Mouse (Mus musculus): ENCODE measurements around the gene Mettl7a1. TPM values are rescaled to one million over a fixed set of nuclear protein-coding genes. Genes with fewer than 3 reads are reported as not detected.
A peak's percentile ranks its signal among the peaks of the same experiment; 100 is the strongest.
"Not testable (repeated sequence)": the region's sequence is repeated elsewhere in the genome, so short reads cannot be mapped to it uniquely, and the experiment has no call there.

The Mettl7a1 gene
- polyA plus RNA-seq, 1 experiment from 2014 or later, result 14.6 TPM

DNA sequence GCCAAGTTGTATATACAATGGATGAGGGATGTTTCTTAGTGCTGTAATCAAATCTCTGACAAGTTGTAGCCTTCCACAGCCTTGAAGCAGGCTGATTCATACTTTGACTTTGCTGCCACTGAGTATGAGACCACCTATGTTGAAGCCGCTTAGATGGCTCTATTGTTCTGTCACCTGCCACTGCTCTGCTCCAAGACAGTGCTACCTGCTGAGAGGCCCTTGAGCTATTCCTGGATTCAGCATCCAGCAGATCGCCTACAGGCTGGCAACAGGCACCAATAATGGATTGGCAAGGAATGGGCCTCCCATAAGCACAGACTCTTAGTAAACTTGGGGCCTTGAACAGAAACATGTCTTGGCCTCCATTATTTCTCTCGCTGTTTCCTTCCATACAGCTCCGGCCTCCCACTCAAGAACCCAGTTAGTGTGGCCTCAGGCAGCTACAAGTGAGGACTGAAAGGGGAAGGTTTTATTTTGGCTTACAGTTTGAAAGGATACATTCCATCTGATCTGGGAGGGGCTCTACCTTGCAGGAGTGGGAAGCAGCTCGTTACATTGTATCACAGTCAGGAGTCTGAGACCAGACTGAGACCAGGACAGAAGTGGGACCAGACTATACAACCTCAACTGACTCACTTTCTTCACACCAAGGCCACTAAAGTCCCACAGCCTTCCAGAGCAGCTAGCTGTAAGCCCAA, 10.7 kb downstream of the Mettl7a1 start:
- Histone ChIP-seq H3K9me3 (ENCODE audit: control insufficient read depth, low read length) (no peaks in the 10 kb centered on the region), H3K4me1 (replicated peaks; ENCODE audit: control insufficient read depth, insufficient read depth, low read length) (peaks cover 13% of the 10 kb centered on the region), H3K27me3 (ENCODE audit: control insufficient read depth, insufficient read depth, low read depth, low read length) (no peaks in the 10 kb centered on the region), H3K9ac (ENCODE audit: low read length) (no peak overlapping the region), H3K4me3 (ENCODE audit: low read length) (no peak overlapping the region), H3K36me3 (ENCODE audit: control insufficient read depth, insufficient read depth, low read length) (no peaks in the 10 kb centered on the region), H3K4me2 (ENCODE audit: low read depth, low read length) (no peak overlapping the region), H3K27ac (ENCODE audit: low read length) (no peak overlapping the region)
- WGBS, result 90% methylated on average over 5 of the region's 5 CpGs
- no peak for ATAC-seq (ENCODE audit: low read depth)

DNA sequence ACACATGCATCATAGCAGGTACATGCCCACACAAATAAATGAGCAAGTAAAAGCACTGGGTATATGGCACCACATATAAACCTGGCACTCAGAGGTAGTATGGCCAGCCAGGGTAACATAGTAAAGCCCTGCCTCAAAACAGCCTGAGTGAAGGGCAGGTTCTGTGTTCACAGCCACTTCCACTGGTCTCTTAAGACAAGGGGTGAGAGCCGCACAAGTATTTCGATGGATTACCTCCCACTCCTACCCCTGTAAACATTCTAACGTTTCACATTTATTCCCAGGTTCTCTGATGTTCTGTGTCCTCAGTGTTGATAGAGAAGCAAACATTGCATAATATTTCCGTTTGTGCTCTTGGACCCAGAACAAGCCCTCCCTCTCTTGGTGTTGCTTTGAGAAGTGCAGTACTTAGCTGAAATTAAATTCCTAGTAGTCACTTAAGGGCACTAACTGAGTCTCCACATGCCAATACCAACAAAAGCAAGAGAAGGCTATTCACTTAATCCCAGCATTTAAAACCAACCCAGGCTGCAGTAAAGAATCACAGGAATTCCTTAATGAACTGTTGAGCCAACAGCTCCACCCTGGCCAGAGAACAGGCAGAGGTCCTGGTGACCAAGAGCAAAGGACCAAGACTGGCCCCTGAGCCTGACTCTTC, 14.2 kb downstream of the Mettl7a1 start:
- 13% methylated on average over 4 of the region's 4 CpGs for WGBS
- H3K27me3 ChIP-seq (ENCODE audit: control insufficient read depth, insufficient read depth, low read depth, low read length), result not testable (repeated sequence)
- ATAC-seq (ENCODE audit: low read depth), result peak; percentile 92

DNA sequence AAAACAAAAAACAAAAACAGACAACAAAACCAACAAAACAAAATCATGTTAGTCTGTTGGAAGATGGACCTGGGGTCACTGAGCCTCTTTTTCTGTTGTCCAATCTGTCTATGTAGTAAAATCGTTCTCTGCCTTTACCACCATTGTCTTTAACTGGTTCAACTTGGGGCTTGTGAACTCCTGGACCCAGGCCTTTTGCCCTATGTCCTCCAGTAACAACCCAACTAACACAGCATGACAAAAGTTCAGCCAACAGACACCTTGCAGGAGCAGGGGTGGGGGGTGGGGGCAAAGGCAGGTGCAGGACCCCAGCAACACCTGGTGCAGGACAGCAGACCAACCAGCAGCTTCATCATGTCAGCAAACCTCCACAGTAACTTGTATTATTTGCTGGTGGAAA, 15.9 kb downstream of the Mettl7a1 start:
- Histone ChIP-seq H3K4me1 (replicated peaks; ENCODE audit: control insufficient read depth, insufficient read depth, low read length) (peaks cover 21% of the 10 kb centered on the region), H3K4me3 (ENCODE audit: low read length) (no peak overlapping the region), H3K36me3 (ENCODE audit: control insufficient read depth, insufficient read depth, low read length) (no peaks in the 10 kb centered on the region), H3K9ac (ENCODE audit: low read length) (no peak overlapping the region), H3K27me3 (ENCODE audit: control insufficient read depth, insufficient read depth, low read depth, low read length) (no peaks in the 10 kb centered on the region), H3K4me2 (ENCODE audit: low read depth, low read length) (no peak overlapping the region), H3K9me3 (ENCODE audit: control insufficient read depth, low read length) (no peaks in the 10 kb centered on the region), H3K27ac (ENCODE audit: low read length) (peak overlapping the region; percentile 62)
- WGBS, result 91% methylated on average over 1 of the region's 1 CpGs
- ATAC-seq (ENCODE audit: low read depth), result no peak

More for the DNA sequence above, 14.2 kb downstream of the Mettl7a1 start:
- Histone ChIP-seq H3K4me1 (replicated peaks; ENCODE audit: control insufficient read depth, insufficient read depth, low read length) (peaks cover 21% of the 10 kb centered on the region), H3K27ac (ENCODE audit: low read length) (peak overlapping the region; percentile 88)
- not testable (repeated sequence) for H3K9me3 ChIP-seq (ENCODE audit: control insufficient read depth, low read length); H3K4me3 ChIP-seq (ENCODE audit: low read length); H3K4me2 ChIP-seq (ENCODE audit: low read depth, low read length); H3K9ac ChIP-seq (ENCODE audit: low read length); H3K36me3 ChIP-seq (ENCODE audit: control insufficient read depth, insufficient read depth, low read length)

DNA sequence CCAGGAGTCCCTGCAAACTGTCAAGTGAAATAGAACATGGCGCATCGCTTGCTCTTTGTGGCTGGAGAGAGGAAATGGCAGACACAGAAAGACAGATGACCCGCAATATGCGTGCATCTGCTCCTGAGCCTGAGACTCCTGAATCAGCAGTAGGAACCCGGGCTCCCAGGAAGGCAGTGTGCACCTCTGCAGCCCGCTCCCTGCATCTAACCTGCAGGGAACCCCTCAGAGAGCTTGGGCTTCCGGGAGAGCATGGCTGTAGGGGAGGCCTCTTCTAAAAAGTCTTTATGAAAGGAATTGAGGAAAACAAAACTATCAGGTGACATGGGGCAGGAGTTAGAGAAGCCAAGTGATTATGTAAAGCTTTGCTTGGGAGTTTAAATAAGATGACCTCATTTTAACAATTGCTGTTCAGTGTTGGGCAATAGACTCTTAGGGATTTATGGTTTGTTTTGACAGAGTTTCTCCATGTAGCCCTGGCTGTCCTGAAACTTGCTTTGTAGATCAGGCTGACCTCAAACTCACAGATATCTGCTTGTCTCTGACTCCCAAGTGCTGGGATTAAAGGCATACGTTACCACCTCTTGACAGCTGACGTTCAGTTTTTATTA, 16.5 kb downstream of the Mettl7a1 start:
- peak overlapping the region; percentile 62 for H3K27ac ChIP-seq (ENCODE audit: low read length)
- no peaks in the 10 kb centered on the region for H3K27me3 ChIP-seq (ENCODE audit: control insufficient read depth, insufficient read depth, low read depth, low read length)
- H3K9ac ChIP-seq (ENCODE audit: low read length), result no peak overlapping the region
- WGBS, result 47% methylated on average over 9 of the region's 9 CpGs
- no peak overlapping the region for H3K4me2 ChIP-seq (ENCODE audit: low read depth, low read length)
- ATAC-seq (ENCODE audit: low read depth), result no peak; the same call in 1 of the 2 replicates
- H3K36me3 ChIP-seq (ENCODE audit: control insufficient read depth, insufficient read depth, low read length), result no peaks in the 10 kb centered on the region
- H3K4me3 ChIP-seq (ENCODE audit: low read length), result no peak overlapping the region
- H3K4me1 ChIP-seq (replicated peaks; ENCODE audit: control insufficient read depth, insufficient read depth, low read length), result peaks cover 21% of the 10 kb centered on the region
- no peaks in the 10 kb centered on the region for H3K9me3 ChIP-seq (ENCODE audit: control insufficient read depth, low read length)

DNA sequence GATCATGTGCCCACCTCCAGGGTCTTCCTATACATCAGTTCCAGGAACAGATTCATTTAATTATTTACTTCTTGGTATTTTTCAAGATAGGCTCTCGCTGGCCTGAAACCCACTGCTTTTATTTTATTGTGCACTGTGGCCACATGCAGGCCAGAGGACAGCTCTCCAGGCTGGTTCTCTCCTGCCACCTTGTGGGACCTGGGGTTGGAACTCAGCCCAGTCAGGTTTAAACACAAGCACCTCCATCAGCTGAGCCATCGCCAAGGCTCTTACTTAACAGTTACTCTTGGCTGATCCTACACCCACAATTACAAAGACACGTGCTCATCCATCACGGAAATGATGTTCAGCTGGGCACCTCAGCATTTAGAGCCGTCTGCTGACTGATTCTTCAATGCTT, 17.2 kb downstream of the Mettl7a1 start:
- Histone ChIP-seq H3K36me3 (ENCODE audit: control insufficient read depth, insufficient read depth, low read length) (no peaks in the 10 kb centered on the region), H3K9me3 (ENCODE audit: control insufficient read depth, low read length) (no peaks in the 10 kb centered on the region), H3K4me2 (ENCODE audit: low read depth, low read length) (no peak overlapping the region), H3K4me3 (ENCODE audit: low read length) (no peak overlapping the region), H3K27me3 (ENCODE audit: control insufficient read depth, insufficient read depth, low read depth, low read length) (no peaks in the 10 kb centered on the region), H3K9ac (ENCODE audit: low read length) (no peak overlapping the region), H3K4me1 (replicated peaks; ENCODE audit: control insufficient read depth, insufficient read depth, low read length) (peaks cover 21% of the 10 kb centered on the region), H3K27ac (ENCODE audit: low read length) (peak overlapping the region; percentile 34)
- 34% methylated on average over 5 of the region's 5 CpGs for WGBS
- ATAC-seq (ENCODE audit: low read depth), result no peak

DNA sequence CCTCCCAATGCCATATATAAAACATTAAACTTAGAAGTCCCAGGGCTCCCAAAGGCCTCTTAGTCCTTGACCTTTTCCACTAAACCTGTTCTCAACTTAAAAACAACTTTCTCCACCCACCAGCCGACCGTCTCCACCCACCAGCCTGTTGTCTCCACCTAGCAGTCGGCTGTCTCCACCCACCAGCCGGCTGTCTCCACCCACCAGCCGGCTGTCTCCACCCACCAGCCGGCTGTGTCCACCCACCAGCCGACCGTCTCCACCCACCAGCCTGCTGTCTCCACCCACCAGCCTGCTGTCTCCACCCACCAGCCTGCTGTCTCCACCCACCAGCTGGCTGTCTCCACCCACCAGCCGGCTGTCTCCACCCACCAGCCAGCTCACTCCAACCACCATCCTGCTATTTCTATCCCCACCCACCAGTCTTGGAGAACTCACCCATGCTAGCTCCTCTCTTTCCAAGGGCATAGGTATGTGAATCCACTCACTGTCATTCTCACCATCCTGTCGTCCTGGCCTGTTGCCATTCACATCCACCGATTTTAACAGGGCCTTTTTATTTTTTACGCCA, 20.2 kb downstream of the Mettl7a1 start:
- Histone ChIP-seq H3K9ac (ENCODE audit: low read length) (no peak overlapping the region), H3K9me3 (ENCODE audit: control insufficient read depth, low read length) (no peaks in the 10 kb centered on the region), H3K4me2 (ENCODE audit: low read depth, low read length) (no peak overlapping the region), H3K27ac (ENCODE audit: low read length) (no peak overlapping the region), H3K27me3 (ENCODE audit: control insufficient read depth, insufficient read depth, low read depth, low read length) (no peaks in the 10 kb centered on the region), H3K36me3 (ENCODE audit: control insufficient read depth, insufficient read depth, low read length) (no peaks in the 10 kb centered on the region), H3K4me3 (ENCODE audit: low read length) (no peak overlapping the region), H3K4me1 (replicated peaks; ENCODE audit: control insufficient read depth, insufficient read depth, low read length) (peaks cover 11% of the 10 kb centered on the region; the same call in 1 of the 2 replicates)
- 64% methylated on average over 12 of the region's 12 CpGs for WGBS
- no peak for ATAC-seq (ENCODE audit: low read depth)

DNA sequence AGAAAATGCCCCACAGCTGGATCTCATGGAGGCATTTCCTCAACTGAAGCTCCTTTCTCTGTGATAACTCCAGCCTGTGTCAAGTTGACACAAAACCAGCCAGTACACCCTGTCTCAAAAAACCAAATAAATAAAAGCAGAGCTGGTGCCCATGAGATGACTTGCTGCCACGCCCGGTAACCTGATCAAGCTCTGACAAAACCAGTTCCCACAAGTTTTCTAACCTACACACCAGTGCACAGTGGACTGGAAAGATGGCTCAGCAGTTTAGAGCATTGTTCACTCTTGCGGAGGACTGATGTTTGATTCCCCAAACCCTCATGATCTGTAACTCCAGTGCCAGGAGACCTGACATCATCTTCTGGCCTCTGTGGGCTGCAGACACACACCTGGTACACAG, 21.3 kb downstream of the Mettl7a1 start:
- Histone ChIP-seq H3K36me3 (ENCODE audit: control insufficient read depth, insufficient read depth, low read length) (no peaks in the 10 kb centered on the region), H3K4me1 (replicated peaks; ENCODE audit: control insufficient read depth, insufficient read depth, low read length) (peaks cover 4% of the 10 kb centered on the region; the same call in 1 of the 2 replicates), H3K9me3 (ENCODE audit: control insufficient read depth, low read length) (no peaks in the 10 kb centered on the region), H3K9ac (ENCODE audit: low read length) (no peak overlapping the region), H3K4me3 (ENCODE audit: low read length) (no peak overlapping the region), H3K27ac (ENCODE audit: low read length) (no peak overlapping the region), H3K4me2 (ENCODE audit: low read depth, low read length) (no peak overlapping the region), H3K27me3 (ENCODE audit: control insufficient read depth, insufficient read depth, low read depth, low read length) (no peaks in the 10 kb centered on the region)
- no peak for ATAC-seq (ENCODE audit: low read depth)
- WGBS, result 92% methylated on average over 3 of the region's 3 CpGs

DNA sequence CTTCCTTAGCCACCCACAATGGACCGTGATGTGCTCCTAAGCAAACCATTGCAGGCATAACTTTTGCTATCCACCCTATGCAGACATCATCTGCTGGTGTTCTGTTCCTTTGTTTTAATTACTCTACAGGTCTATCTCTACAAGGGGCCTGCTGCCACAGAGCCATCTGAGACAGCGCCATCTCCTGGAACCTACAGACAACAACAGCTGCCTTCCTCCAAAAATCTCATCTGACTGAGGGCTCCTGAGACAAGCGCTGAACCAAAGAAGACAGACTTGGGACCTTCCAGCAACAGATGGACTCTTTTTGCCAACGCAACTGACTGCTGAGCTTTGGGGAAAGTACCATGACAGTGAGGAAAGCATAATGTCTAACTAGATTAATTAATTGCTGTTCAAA, 24.1 kb downstream of the Mettl7a1 start:
- 58% methylated on average over 3 of the region's 4 CpGs for WGBS
- not testable (repeated sequence) for ATAC-seq (ENCODE audit: low read depth); H3K9ac ChIP-seq (ENCODE audit: low read length); H3K27me3 ChIP-seq (ENCODE audit: control insufficient read depth, insufficient read depth, low read depth, low read length); H3K4me3 ChIP-seq (ENCODE audit: low read length); H3K4me1 ChIP-seq (replicated peaks; ENCODE audit: control insufficient read depth, insufficient read depth, low read length); H3K9me3 ChIP-seq (ENCODE audit: control insufficient read depth, low read length); H3K4me2 ChIP-seq (ENCODE audit: low read depth, low read length); H3K27ac ChIP-seq (ENCODE audit: low read length); H3K36me3 ChIP-seq (ENCODE audit: control insufficient read depth, insufficient read depth, low read length)

DNA sequence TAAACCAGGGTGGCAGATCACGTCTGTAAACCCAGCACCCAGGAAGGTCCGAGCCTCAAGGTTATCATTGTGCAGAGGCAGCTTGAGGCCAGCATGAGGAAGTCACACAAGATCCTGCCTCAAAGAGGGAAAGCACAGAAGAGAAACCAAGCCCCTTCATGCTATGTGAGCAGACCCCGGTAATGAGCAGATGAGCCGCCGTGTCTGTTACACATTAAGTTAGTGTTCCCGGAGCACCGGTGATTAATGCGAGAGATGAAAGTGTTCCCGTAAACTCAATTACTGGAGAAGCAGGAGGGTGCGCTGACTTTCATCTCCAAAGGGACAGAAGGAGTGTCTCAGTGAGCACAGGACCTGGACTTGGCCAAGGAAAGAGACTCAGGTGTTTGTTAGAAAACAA, 25.4 kb downstream of the Mettl7a1 start:
- not testable (repeated sequence) for ATAC-seq (ENCODE audit: low read depth)

More for the DNA sequence above, 25.4 kb downstream of the Mettl7a1 start:
- H3K4me2 ChIP-seq (ENCODE audit: low read depth, low read length); H3K4me3 ChIP-seq (ENCODE audit: low read length); H3K9me3 ChIP-seq (ENCODE audit: control insufficient read depth, low read length); H3K4me1 ChIP-seq (replicated peaks; ENCODE audit: control insufficient read depth, insufficient read depth, low read length); H3K27ac ChIP-seq (ENCODE audit: low read length); H3K27me3 ChIP-seq (ENCODE audit: control insufficient read depth, insufficient read depth, low read depth, low read length); H3K36me3 ChIP-seq (ENCODE audit: control insufficient read depth, insufficient read depth, low read length); H3K9ac ChIP-seq (ENCODE audit: low read length): not testable (repeated sequence)
- 62% methylated on average over 10 of the region's 10 CpGs for WGBS

All from lung, embryonic 16.5 days (tissue).